Mouse (Mus musculus): ENCODE data around the gene Pafah1b3.

DNA sequence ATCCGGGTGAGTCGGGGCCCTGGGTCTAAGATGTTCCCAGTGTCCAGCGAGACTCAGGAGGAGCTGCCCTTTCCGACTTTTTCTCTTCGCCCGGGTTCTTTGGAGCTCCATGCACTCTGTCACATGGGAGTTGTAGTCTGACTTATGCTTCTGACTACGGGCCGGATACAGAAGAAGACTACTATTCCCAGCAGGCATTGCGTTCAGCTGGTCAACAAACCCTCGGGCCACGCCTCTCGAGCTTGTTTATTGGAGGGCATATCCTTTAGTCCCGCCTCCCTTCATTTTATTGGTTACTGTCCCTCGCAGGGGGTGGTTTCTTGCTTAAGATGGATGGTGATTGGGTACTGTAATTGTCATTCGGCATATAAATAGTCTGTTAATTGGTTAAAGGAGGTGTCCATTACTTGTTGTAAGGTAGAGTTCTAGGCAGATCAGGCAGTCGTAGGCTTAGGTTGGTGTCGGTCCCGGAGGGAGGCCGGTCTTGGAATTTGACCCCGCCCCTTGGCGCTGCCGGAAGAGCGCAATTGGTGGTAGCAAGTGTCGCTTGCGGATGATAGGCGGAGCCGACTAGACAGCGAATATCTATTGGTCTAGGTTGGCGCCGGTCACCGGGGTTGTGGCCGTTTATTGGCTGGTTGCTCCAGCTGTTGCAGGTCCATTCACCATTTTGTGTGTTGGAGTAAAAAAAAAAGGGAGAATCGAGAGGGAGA lies 29.9 kb downstream of the Pafah1b3 start:
- no peak for TF ChIP-seq CTCF (IDR thresholded peaks at IDR 0.05; ENCODE audit: extremely low read depth, insufficient read depth, insufficient read length, insufficient replicate concordance)
- no peak for TF ChIP-seq POLR2A (IDR thresholded peaks at IDR 0.05; ENCODE audit: low read depth, low read length)

All from spleen, adult 2 months (tissue).